Mouse (Mus musculus): Measurements from ENCODE around the gene Iqcn.

The Iqcn gene

GRCm38 (mm10) chr8:70678679-70679078 is 24.6 kb upstream of the Iqcn start:
- DNase-seq (ENCODE audit: low spot score in 2 of 2) = no peak

- no peak for DNase-seq (ENCODE audit: low spot score in 2 of 2)
Measured at GRCm38 (mm10) chr8:70679404-70679803, 23.9 kb upstream of the Iqcn start.

GRCm38 (mm10) chr8:70680039-70680438 is 23.2 kb upstream of the Iqcn start:
- DNase-seq (ENCODE audit: low spot score in 2 of 2) = no peak

- no peak for DNase-seq (ENCODE audit: low spot score in 2 of 2)
Measured at GRCm38 (mm10) chr8:70681410-70681809, 21.8 kb upstream of the Iqcn start.

GRCm38 (mm10) chr8:70682193-70682592 is 21.1 kb upstream of the Iqcn start:
- DNase-seq (ENCODE audit: low spot score in 2 of 2) = peak in 1 of 2 experiments; percentile 28

GRCm38 (mm10) chr8:70682692-70683091 is 20.6 kb upstream of the Iqcn start:
- peak in 1 of 2 experiments; percentile 18 for DNase-seq (ENCODE audit: low spot score in 2 of 2)

- no peak for DNase-seq (ENCODE audit: low spot score in 2 of 2)
Measured at GRCm38 (mm10) chr8:70684291-70684690, 19.0 kb upstream of the Iqcn start.

- DNase-seq (ENCODE audit: low spot score in 2 of 2) = no peak
Measured at GRCm38 (mm10) chr8:70687576-70687975, 15.7 kb upstream of the Iqcn start.

GRCm38 (mm10) chr8:70688136-70688535 is 15.1 kb upstream of the Iqcn start:
- no peak for DNase-seq (ENCODE audit: low spot score in 2 of 2)

- no peak for DNase-seq (ENCODE audit: low spot score in 2 of 2)
Measured at GRCm38 (mm10) chr8:70689892-70690390, 13.3 kb upstream of the Iqcn start.

- DNase-seq (ENCODE audit: low spot score in 2 of 2) = no peak
Measured at GRCm38 (mm10) chr8:70691230-70691629, 12.0 kb upstream of the Iqcn start.

- DNase-seq (ENCODE audit: low spot score in 2 of 2) = no peak
Measured at GRCm38 (mm10) chr8:70691727-70692231, 11.5 kb upstream of the Iqcn start.

- no peak for DNase-seq (ENCODE audit: low spot score in 2 of 2)
Measured at GRCm38 (mm10) chr8:70693636-70694035, 9.6 kb upstream of the Iqcn start.

- DNase-seq (ENCODE audit: low spot score in 2 of 2) = peak; percentile 67 to 80
Measured at GRCm38 (mm10) chr8:70695318-70696018, 7.8 kb upstream of the Iqcn start.

- DNase-seq (ENCODE audit: low spot score in 2 of 2) = peak; percentile 71 to 87
Measured at GRCm38 (mm10) chr8:70696019-70696885, 7.0 kb upstream of the Iqcn start.

- peak in 1 of 2 experiments; percentile 49 for DNase-seq (ENCODE audit: low spot score in 2 of 2)
Measured at GRCm38 (mm10) chr8:70696946-70697345, 6.3 kb upstream of the Iqcn start.

GRCm38 (mm10) chr8:70697366-70698250 is 5.6 kb upstream of the Iqcn start:
- no peak for DNase-seq (ENCODE audit: low spot score in 2 of 2)

- peak; percentile 100 for DNase-seq (ENCODE audit: low spot score in 2 of 2)
Measured at GRCm38 (mm10) chr8:70698310-70699109, 4.7 kb upstream of the Iqcn start, which contains the start of gene Jund. Gene Jund (plus strand): TSS chr8:70698949.

GRCm38 (mm10) chr8:70699116-70699833 is 4.0 kb upstream of the Iqcn start:
- DNase-seq (ENCODE audit: low spot score in 2 of 2) = peak; percentile 76 to 84

Measured in spleen, postnatal 10 days (tissue).